Mouse (Mus musculus): ENCODE data around the gene Vmn1r122. TPM values are rescaled to one million over a fixed set of nuclear protein-coding genes. Genes with fewer than 3 reads are reported as not detected.
"Not testable (repeated sequence)": the region's sequence is repeated elsewhere in the genome, so short reads cannot be mapped to it uniquely, and the experiment has no call there.

Vmn1r122 gene
- not detected in 2 replicates for polyA plus RNA-seq (2015; fragmentation: Nextera tagmentation; extraction: Ambion mirVana)

DNA sequence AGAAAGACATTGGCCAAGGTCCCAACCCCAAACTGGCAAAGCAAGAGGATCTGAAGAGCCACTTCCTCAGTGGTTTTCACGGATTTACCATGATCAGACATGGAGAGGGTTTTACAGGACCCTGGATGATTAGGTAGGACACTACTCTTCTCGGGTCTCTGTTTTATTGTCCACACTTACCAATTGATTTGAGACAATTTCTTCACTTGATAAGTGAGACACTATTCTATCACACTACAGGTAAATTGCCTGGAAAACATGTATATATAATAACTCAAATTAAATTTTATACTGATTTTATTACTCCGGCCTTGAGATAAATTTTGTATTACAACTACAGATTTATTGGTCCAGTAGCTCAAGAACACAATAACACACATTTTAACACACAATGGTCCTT is at the start of gene Vmn1r122:
TSS of gene Vmn1r122 (minus strand) at position 101 of the 400 bp plus-strand sequence.
- ATAC-seq (ENCODE audit: low FRiP score, low TSS enrichment); H3K4me3 ChIP-seq (ENCODE audit: low read length); H3K36me3 ChIP-seq (ENCODE audit: insufficient read depth, low read length); H3K27me3 ChIP-seq (ENCODE audit: insufficient read depth, low read length); H3K4me2 ChIP-seq (replicated peaks; ENCODE audit: low read depth, low read length); H3K4me1 ChIP-seq (ENCODE audit: insufficient read depth, low read length); H3K9ac ChIP-seq (replicated peaks; ENCODE audit: low read length); H3K27ac ChIP-seq (ENCODE audit: low read length); H3K9me3 ChIP-seq (ENCODE audit: low read length): not testable (repeated sequence)
- 79% methylated on average over 2 of the region's 3 CpGs for WGBS

DNA sequence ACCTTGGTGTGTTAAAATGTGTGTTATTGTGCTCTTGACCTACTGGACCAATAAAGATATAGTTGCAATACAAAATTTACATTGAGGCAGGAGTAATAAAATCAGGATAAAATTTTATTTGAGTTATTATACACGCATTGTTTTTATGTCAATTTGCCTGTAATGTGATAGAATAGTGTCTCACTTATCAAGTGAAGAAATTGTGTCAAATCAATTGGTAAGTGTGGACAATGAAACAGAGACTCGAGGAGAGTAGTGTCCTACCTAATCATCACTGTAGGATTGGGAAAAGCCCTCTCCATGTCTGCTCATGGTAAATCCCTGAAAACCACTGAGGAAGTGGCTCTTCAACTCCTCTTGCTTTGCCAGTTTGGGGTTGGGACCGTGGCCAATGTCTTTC is 28.0 kb upstream of the Vmn1r122 start, which contains the start of gene Vmn1r123:
TSS of gene Vmn1r123 (plus strand) at position 301 of the 400 bp plus-strand sequence.
- not testable (repeated sequence) for H3K27me3 ChIP-seq (ENCODE audit: insufficient read depth, low read length); H3K36me3 ChIP-seq (ENCODE audit: insufficient read depth, low read length); H3K27ac ChIP-seq (ENCODE audit: low read length); H3K4me3 ChIP-seq (ENCODE audit: low read length); H3K4me2 ChIP-seq (replicated peaks; ENCODE audit: low read depth, low read length); ATAC-seq (ENCODE audit: low FRiP score, low TSS enrichment); H3K9ac ChIP-seq (replicated peaks; ENCODE audit: low read length); H3K4me1 ChIP-seq (ENCODE audit: insufficient read depth, low read length); H3K9me3 ChIP-seq (ENCODE audit: low read length)
- WGBS: 25% methylated on average over 1 of the region's 3 CpGs

DNA sequence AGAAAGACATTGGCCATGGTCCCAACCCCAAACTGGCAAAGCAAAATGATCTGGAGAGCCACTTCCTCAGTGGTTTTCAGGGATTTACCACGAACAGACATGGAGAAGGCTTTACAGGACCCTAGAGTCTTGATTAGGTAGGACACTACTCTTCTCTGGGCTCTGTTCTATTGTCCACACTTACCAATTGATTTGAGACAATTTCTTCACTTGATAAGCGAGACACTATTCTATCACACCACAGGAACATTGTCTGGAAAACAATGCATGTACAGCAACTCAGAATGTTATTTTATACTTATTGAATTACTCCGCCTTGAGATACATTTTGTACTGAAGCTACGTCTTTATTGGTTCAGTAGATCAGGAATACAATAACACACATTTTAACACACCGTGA is 35.5 kb downstream of the Vmn1r122 start, which contains the start of gene Vmn1r121:
TSS of gene Vmn1r121 (minus strand) at position 101 of the 400 bp plus-strand sequence.
- H3K9me3 ChIP-seq (ENCODE audit: low read length); H3K4me3 ChIP-seq (ENCODE audit: low read length); H3K27ac ChIP-seq (ENCODE audit: low read length); H3K9ac ChIP-seq (replicated peaks; ENCODE audit: low read length); ATAC-seq (ENCODE audit: low FRiP score, low TSS enrichment); H3K27me3 ChIP-seq (ENCODE audit: insufficient read depth, low read length); H3K4me1 ChIP-seq (ENCODE audit: insufficient read depth, low read length); H3K36me3 ChIP-seq (ENCODE audit: insufficient read depth, low read length); H3K4me2 ChIP-seq (replicated peaks; ENCODE audit: low read depth, low read length): not testable (repeated sequence)
- WGBS: 82% methylated on average over 4 of the region's 5 CpGs

Other genes starting within 250 kb of the Vmn1r122 start
- not detected in 2 replicates for gene Vmn1r118, start 221.8 kb downstream of the Vmn1r122 start, polyA plus RNA-seq (2015; fragmentation: Nextera tagmentation; extraction: Ambion mirVana)
- gene Vmn1r119, start 121.7 kb downstream of the Vmn1r122 start, polyA plus RNA-seq (2015; fragmentation: Nextera tagmentation; extraction: Ambion mirVana): not detected in 2 replicates
- gene Vmn1r120, start 80.3 kb downstream of the Vmn1r122 start, polyA plus RNA-seq (2015; fragmentation: Nextera tagmentation; extraction: Ambion mirVana): not detected in 2 replicates
- not detected in 2 replicates for gene Vmn1r121, start 35.6 kb downstream of the Vmn1r122 start, polyA plus RNA-seq (2015; fragmentation: Nextera tagmentation; extraction: Ambion mirVana)
- gene Vmn1r123, start 28.1 kb upstream of the Vmn1r122 start, polyA plus RNA-seq (2015; fragmentation: Nextera tagmentation; extraction: Ambion mirVana): not detected in 2 replicates
- gene Gm5157, start 56.3 kb upstream of the Vmn1r122 start, polyA plus RNA-seq (2015; fragmentation: Nextera tagmentation; extraction: Ambion mirVana): not detected in 2 replicates
- not detected in 2 replicates for gene Vmn1r124, start 126.5 kb upstream of the Vmn1r122 start, polyA plus RNA-seq (2015; fragmentation: Nextera tagmentation; extraction: Ambion mirVana)
- gene Vmn1r125, start 138.1 kb upstream of the Vmn1r122 start, polyA plus RNA-seq (2015; fragmentation: Nextera tagmentation; extraction: Ambion mirVana): not detected in 2 replicates
- not detected in 2 replicates for gene Vmn1r126, start 167.3 kb upstream of the Vmn1r122 start, polyA plus RNA-seq (2015; fragmentation: Nextera tagmentation; extraction: Ambion mirVana)
- not detected in 2 replicates for gene Vmn1r127, start 185.7 kb upstream of the Vmn1r122 start, polyA plus RNA-seq (2015; fragmentation: Nextera tagmentation; extraction: Ambion mirVana)
- not detected in 2 replicates for gene Vmn1r128, start 215.2 kb upstream of the Vmn1r122 start, polyA plus RNA-seq (2015; fragmentation: Nextera tagmentation; extraction: Ambion mirVana)
- not detected in 2 replicates for gene Vmn1r129, start 227.2 kb upstream of the Vmn1r122 start, polyA plus RNA-seq (2015; fragmentation: Nextera tagmentation; extraction: Ambion mirVana)

All from kidney, embryonic 16.5 days (tissue).